Mouse (Mus musculus): ENCODE measurements around the gene Cdc14b. TPM values are rescaled to one million over a fixed set of nuclear protein-coding genes. Genes with fewer than 3 reads are reported as not detected.
A peak's percentile ranks its signal among the peaks of the same experiment; 100 is the strongest.

Cdc14b gene
- total RNA-seq, 2 experiments from 2014 or later: 8.9 to 9.0 TPM

DNA sequence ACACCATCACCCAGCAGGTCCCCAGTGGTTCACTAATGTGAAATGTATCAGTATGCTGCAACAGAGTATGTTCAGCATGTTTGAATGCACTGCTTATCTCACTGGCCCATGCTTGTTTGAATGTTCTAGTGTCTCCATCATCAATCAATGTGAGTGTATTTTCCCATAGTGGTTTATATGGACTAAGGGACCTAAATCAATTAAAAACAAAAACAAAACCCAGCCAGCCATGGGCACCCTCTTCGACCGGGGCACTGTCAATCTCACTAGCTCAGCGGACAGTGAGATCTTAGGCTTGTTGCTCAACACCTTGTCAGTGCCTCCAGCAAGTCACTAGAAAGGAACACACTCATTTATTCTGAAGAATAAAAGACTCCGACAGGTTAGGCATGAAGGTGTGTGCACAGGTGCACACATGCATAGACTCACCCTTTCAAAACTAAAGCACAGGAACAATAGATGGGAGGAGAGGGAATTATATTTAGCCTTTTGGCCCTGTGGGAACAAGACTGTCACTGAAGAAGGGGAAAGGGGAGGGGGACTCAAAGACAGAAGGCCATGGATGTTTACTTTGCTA is 30.3 kb downstream of the Cdc14b start:
- intact Hi-C loops (cut with DNase I): loop anchor here (5.0 kb wide), 1 partner anchor 193 kb away; no protein-coding TSS in a partner anchor

GRCm38 (mm10) chr13:64242721-64243120 is 32.4 kb downstream of the Cdc14b start:
- DNase-seq: no peak
- intact Hi-C loops (cut with DNase I): no loop called here

More for the DNA sequence above, 30.3 kb downstream of the Cdc14b start:
- DNase-seq: no peak

- intact Hi-C loops (cut with DNase I): no loop called here
- no peak for DNase-seq
Observed at GRCm38 (mm10) chr13:64240626-64241025, 34.5 kb downstream of the Cdc14b start.

DNA sequence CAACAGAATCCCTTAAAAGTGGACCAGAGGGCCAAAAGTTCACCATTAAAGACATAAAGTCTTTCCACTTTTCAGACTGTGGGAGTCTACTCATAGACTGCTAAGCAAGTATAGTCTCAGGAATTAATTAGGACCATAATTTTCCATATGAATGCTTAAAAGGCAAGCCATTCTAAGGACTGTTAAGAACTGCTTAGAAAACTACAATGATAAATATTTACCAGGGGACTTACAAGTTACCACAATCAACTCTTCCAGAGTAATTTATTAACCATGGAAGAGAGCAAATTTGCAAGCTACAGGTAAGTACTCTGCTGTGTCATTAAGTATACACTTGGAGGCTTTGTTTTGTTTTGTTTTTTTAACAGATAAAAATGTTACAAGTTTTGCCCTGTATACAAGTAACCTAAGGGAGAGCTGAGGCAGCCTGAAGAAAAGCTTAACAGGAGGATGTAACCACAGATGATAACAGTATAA is 37.4 kb downstream of the Cdc14b start:
- intact Hi-C loops (cut with DNase I): no loop called here
- no peak for DNase-seq

DNA sequence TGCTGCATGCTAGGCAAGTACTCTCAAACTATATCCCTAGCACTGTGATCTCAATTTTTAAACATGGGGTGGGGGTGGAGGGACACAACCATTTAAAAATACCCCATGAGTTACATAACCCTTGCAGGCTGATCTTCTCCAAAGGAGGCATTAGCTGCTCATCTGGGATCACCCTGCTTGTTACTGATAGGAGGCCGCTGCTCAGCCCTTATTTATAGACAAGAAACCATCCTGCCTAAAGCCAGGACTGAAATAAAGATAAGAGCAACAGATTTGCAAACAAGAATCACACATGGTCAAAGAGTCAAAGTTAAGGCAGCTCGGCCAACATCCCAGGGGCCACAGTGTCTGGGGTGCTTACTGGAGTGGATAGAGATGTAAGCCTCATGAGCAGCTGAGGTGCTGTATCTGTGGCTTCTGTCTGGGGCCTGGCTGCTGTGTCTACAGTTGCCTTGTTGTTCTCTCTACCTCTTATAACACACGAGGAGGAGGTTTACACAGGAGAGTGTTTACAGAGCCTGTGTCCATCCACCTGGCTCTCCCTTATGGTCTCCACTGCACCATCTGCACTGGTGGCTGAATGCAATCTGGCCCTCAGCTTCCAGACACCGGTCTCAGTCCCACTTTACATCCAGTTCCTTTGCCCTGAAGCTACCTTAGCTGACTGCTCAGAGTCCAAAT is 38.0 kb downstream of the Cdc14b start:
- intact Hi-C loops (cut with DNase I): no loop called here
- DNase-seq: no peak

GRCm38 (mm10) chr13:64235777-64236176 is 39.3 kb downstream of the Cdc14b start:
- no peak for DNase-seq
- intact Hi-C loops (cut with DNase I): no loop called here

DNA sequence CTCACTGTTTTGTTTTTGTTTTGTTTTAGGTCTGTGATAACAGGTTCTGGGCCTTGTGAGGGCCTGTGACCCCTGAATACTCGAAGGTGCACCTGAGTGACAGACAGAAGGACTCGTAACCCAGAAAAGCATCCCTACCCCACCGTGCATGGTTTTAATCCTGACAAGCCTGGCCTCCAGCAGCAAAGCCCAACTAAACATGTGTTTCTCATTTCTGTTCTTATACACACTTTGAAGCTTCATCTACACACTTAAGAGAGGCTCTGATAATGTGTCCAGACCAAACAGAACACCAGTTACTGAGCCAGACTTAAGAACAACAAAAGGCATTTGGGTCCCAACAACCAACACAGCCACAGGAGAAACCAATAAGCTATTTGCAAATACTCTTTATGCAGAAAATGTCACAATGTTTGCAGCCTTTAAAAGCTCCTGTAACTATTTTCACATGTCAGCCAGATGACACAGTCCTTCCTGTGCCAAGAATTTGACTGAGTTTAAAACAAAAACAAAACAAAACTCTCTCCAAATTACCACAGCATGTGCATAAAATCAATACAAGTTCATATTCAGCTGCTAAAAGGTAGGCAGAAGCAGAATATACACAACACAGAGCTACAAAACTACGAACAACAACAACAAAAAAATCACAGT is 39.9 kb downstream of the Cdc14b start:
- intact Hi-C loops (cut with DNase I): no loop called here
- no peak for DNase-seq

DNA sequence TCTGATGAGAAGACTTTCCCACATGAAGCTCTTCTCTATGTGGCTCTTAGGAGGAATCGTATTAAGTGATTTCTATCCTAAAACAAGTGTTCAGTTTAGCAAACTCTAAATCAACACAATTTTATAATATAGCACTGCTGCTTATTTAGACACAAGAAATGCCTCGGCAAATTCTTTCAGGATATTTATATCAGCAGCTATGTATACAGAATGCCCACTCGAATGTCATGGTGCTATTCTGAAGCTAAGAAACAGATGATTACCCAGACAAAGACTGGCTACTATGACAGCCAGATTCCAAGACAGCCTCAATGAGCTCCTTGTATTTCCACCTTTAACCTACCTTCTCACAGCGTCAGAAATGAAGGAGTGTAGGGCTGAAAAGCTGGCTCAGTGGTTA is 42.0 kb downstream of the Cdc14b start:
- intact Hi-C loops (cut with DNase I): no loop called here
- DNase-seq: no peak

- intact Hi-C loops (cut with DNase I): no loop called here
- DNase-seq: no peak
Observed at GRCm38 (mm10) chr13:64226725-64227124, 48.4 kb downstream of the Cdc14b start.

- DNase-seq: no peak
- intact Hi-C loops (cut with DNase I): no loop called here
Observed at GRCm38 (mm10) chr13:64225738-64226137, 49.4 kb downstream of the Cdc14b start.

GRCm38 (mm10) chr13:64214891-64215290 is 60.2 kb downstream of the Cdc14b start:
- DNase-seq: no peak
- intact Hi-C loops (cut with DNase I): no loop called here

DNA sequence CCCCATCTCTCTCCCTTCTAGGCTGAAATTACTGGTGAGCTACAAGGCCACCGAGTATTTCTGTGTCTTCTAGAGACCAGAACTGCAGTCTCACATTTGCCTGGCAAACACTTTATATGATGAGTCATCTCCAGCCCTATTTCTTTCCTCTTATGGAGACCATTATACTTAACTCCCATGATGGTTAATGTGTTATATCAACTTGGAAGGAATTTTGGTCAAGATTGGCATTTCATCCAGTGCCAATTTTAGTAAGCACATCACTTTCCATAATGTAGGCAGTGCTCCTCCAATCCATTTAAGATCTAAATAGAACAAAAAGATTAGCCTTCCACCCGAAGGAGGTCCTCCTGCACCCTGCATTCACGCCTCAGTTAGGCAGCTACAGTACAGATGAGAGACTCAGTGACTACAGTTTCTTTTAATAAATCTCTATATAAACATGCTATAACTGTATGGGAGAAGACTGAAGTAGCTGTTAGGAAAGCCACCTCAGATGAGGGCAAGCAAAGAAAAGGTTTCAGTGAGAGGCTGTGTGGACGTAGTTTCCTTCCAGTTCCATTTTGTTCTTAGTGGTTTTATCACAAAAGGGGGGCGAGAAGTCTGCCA is 63.0 kb downstream of the Cdc14b start:
- no peak for DNase-seq
- intact Hi-C loops (cut with DNase I): no loop called here

DNA sequence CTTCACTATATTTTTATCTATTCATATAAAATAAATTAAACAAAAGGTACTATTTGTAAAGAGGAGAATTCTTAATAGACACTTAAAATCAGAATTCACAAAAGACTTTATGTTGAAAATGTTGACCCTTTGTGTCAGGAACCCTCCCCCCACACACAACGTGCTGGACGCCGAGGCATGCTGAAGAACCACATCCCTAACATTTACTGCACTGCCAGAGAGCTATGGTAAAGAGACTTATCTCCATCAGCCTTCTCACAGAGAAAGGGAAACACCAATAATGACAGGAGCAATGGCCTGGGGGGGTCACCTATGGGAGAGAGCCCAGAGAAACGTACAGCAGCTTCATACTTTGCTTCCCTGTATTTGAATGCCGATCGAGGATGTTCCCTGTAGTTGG is 66.9 kb downstream of the Cdc14b start:
- no peak for DNase-seq
- intact Hi-C loops (cut with DNase I): loop anchor here (5.0 kb wide), 2 partner anchors 99 to 106 kb away; no protein-coding TSS in a partner anchor

GRCm38 (mm10) chr13:64205186-64205585 is 69.9 kb downstream of the Cdc14b start:
- intact Hi-C loops (cut with DNase I): loop anchor here (5.0 kb wide), 2 partner anchors 102 to 103 kb away; no protein-coding TSS in a partner anchor
- peak in 1 of 2 experiments; percentile 26 for DNase-seq

DNA sequence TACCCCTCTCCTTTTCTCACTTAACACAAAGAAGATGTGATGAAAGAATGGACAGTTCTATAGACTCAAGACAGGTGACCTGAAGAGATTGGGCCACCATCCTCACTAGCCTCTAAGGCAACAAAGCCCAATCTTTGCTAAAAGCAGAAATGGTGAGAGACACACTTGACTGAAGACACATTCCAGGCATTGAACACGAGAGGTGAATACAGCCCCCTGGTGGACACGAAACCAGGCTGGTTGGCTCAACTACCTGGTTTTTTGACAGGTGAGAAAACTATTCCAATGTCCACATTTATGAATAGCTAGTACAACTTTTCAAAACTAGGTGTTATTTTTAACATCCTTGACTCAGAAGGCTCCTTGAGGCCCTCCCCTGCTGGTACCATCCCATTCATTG is 70.4 kb downstream of the Cdc14b start:
- intact Hi-C loops (cut with DNase I): loop anchor here (5.0 kb wide), 2 partner anchors 102 to 103 kb away; no protein-coding TSS in a partner anchor
- DNase-seq: peak in 1 of 2 experiments; percentile 16

- intact Hi-C loops (cut with DNase I): no loop called here
- no peak for DNase-seq
Observed at GRCm38 (mm10) chr13:64200911-64201310, 74.2 kb downstream of the Cdc14b start.

- no peak for DNase-seq
- intact Hi-C loops (cut with DNase I): no loop called here
Observed at GRCm38 (mm10) chr13:64198310-64198709, 76.8 kb downstream of the Cdc14b start.

DNA sequence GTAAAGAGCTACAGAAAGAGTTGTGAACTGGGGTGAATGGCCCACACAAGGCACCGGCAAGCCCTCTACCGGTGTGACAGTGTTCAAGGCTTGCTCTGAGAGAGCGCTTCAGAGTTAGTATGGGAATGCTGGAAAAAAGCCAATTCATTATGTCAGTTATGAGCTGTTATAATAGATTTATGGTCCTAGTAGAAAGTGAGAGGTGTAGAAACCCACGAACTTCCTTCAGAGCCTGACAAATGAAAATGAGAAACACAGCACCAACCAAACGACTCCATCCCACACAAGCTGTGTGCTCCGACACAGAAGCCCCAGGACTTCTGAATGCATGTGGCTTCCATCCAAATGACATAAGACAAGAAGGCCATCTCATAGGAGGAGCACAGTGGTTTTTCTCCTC is 77.2 kb downstream of the Cdc14b start:
- no peak for DNase-seq
- intact Hi-C loops (cut with DNase I): no loop called here

DNA sequence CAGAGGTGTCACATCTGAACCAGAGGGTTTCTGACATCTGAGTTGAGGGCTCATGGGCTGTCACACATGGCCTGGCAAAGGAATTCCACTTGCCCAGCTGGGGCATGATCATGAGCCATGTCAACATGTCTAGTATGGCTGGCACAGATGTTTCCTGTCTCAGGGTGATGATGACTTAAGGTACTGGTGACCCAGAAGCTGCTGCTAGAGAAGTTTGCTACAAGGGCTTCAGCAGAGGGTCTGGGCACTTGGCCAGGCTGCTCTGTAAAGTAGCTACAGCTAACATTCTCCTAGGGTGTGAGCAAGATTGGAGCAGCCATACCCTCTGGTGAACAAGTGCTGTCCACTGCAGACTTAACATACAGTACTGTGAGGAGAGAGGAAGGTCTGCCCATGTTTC is 88.0 kb downstream of the Cdc14b start:
- intact Hi-C loops (cut with DNase I): loop anchor here (10.0 kb wide), 1 partner anchor 248 kb away; the partner anchor contains the start of gene Cdk20
- DNase-seq: no peak

DNA sequence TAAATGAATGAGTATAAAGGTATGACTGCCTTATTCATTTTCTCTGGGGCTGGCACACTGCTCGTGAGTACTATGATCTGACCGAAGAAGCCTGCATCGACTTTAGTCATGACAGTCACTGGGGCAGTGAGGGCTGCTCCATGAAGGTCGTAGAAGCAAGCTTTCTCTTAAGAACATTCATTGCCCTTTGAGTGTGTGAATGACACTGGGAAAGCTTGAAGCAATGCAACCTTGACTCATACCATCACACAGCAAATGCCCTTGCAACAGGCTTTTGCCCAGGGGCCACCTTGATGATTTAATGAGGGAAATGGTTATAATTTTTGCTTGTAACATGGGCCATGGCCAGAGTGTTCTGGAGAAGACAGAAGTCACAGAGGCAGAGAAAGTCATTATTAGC is 88.6 kb downstream of the Cdc14b start:
- no peak for DNase-seq
- intact Hi-C loops (cut with DNase I): loop anchor here (10.0 kb wide), 1 partner anchor 248 kb away; the partner anchor contains the start of gene Cdk20

- intact Hi-C loops (cut with DNase I): loop anchor here (10.0 kb wide), 1 partner anchor 249 kb away; the partner anchor contains the start of gene Cdk20
Observed at GRCm38 (mm10) chr13:64185586-64185985, 89.5 kb downstream of the Cdc14b start.

More at GRCm38 (mm10) chr13:64185586-64185985, 89.5 kb downstream of the Cdc14b start:
- no peak for DNase-seq

Measured in heart, postnatal 14 days (tissue).